Mouse (Mus musculus) heart, postnatal 36 days (tissue): ENCODE data around the gene Ttll11. TPM values are rescaled to one million over a fixed set of nuclear protein-coding genes. Genes with fewer than 3 reads are reported as not detected.
A peak's percentile ranks its signal among the peaks of the same experiment; 100 is the strongest.

ENCODE experiments used
- DNase-seq, 2 experiments: peaks; one replicate each; pipeline ENCODE4 v3.0.0; 2021 to 2022
- intact Hi-C: fragments of 180-260 bp; cut with DNase I; formaldehyde crosslinking; loops from one replicate; pipeline ENCODE4 v1.15.1; 2025
- total RNA-seq, 2 experiments: library from RNA; stranded (reverse); gene quantifications; 2 replicates each; pipeline ENCODE4 v1.2.3; 2021

The Ttll11 gene
- total RNA-seq, 2 experiments from 2014 or later: 1.1 to 2.5 TPM

- peak in 1 of 2 experiments; percentile 33 for DNase-seq
- intact Hi-C loops: no loop called here
These were observed 146.8 kb downstream of the Ttll11 start for GRCm38 (mm10) chr2:35832742-35833425.

- intact Hi-C loops: no loop called here
- DNase-seq: no peak
These were observed 147.7 kb downstream of the Ttll11 start for GRCm38 (mm10) chr2:35831904-35832581.

GRCm38 (mm10) chr2:35830966-35831903 lies 148.5 kb downstream of the Ttll11 start:
- intact Hi-C loops: no loop called here
- no peak for DNase-seq

GRCm38 (mm10) chr2:35829136-35829535 lies 150.6 kb downstream of the Ttll11 start:
- intact Hi-C loops: no loop called here
- DNase-seq: no peak

- DNase-seq: no peak
- intact Hi-C loops: no loop called here
These were observed 151.8 kb downstream of the Ttll11 start for GRCm38 (mm10) chr2:35827886-35828285.

GRCm38 (mm10) chr2:35825157-35825556 lies 154.6 kb downstream of the Ttll11 start:
- no peak for DNase-seq
- intact Hi-C loops: no loop called here

GRCm38 (mm10) chr2:35823589-35823988 lies 156.1 kb downstream of the Ttll11 start:
- intact Hi-C loops: no loop called here
- no peak for DNase-seq

GRCm38 (mm10) chr2:35818883-35819282 lies 160.8 kb downstream of the Ttll11 start:
- intact Hi-C loops: no loop called here
- DNase-seq: no peak

GRCm38 (mm10) chr2:35816056-35816661 lies 163.6 kb downstream of the Ttll11 start:
- peak; percentile 31 to 41 for DNase-seq

GRCm38 (mm10) chr2:35812561-35812933 lies 167.2 kb downstream of the Ttll11 start:
- no peak for DNase-seq
- intact Hi-C loops: no loop called here

More at GRCm38 (mm10) chr2:35816056-35816661, 163.6 kb downstream of the Ttll11 start:
- intact Hi-C loops: no loop called here

GRCm38 (mm10) chr2:35811801-35812560 lies 167.7 kb downstream of the Ttll11 start:
- intact Hi-C loops: no loop called here
- DNase-seq: peak in 1 of 2 experiments; percentile 12

- DNase-seq: peak in 1 of 2 experiments; percentile 12
- intact Hi-C loops: no loop called here
These were observed 169.7 kb downstream of the Ttll11 start for GRCm38 (mm10) chr2:35810027-35810426.

GRCm38 (mm10) chr2:35809141-35809540 lies 170.6 kb downstream of the Ttll11 start:
- no peak for DNase-seq
- intact Hi-C loops: no loop called here

- DNase-seq: no peak
- intact Hi-C loops: no loop called here
These were observed 173.8 kb downstream of the Ttll11 start for GRCm38 (mm10) chr2:35805881-35806280.

GRCm38 (mm10) chr2:35803095-35803494 lies 176.6 kb downstream of the Ttll11 start:
- intact Hi-C loops: no loop called here
- DNase-seq: no peak

- intact Hi-C loops: no loop called here
- DNase-seq: no peak
These were observed 178.0 kb downstream of the Ttll11 start for GRCm38 (mm10) chr2:35801759-35802158.

GRCm38 (mm10) chr2:35799073-35799472 lies 180.6 kb downstream of the Ttll11 start:
- no peak for DNase-seq
- intact Hi-C loops: no loop called here

- DNase-seq: no peak
- intact Hi-C loops: no loop called here
These were observed 181.7 kb downstream of the Ttll11 start for GRCm38 (mm10) chr2:35797998-35798397.

GRCm38 (mm10) chr2:35789362-35790326 lies 190.1 kb downstream of the Ttll11 start:
- DNase-seq: no peak
- intact Hi-C loops: no loop called here
